Mouse (Mus musculus) intestine, embryonic 16.5 days (tissue): Measurements from ENCODE around the gene Gm9817. TPM values are rescaled to one million over a fixed set of nuclear protein-coding genes. Genes with fewer than 3 reads are reported as not detected.
A peak's percentile ranks its signal among the peaks of the same experiment; 100 is the strongest.
"Not testable (repeated sequence)": the region's sequence is repeated elsewhere in the genome, so short reads cannot be mapped to it uniquely, and the experiment has no call there.

Experiments
- ATAC-seq: fragments of 200-750 bp; cut with Nextera tagmentation; 2 replicates; pipeline ENCODE4 v1.8.0; 2017; ENCODE audit warnings: moderate TSS enrichment, moderate library complexity
- H3K27ac ChIP-seq: fragments of 300-500 bp; sonication (generic); 2 replicates; pipeline ENCODE4 v1.5.1; 2014; ENCODE audit warnings: mild to moderate bottlenecking, low read length
- H3K27me3 ChIP-seq: fragments of 300-500 bp; sonication (generic); replicated peaks from 2 replicates; pipeline ENCODE4 v1.6.1; 2014; ENCODE audit warnings: low read length, control low read depth, mixed read lengths; ENCODE audit not compliant: control insufficient read depth, insufficient read depth
- H3K36me3 ChIP-seq: fragments of 300-500 bp; sonication (generic); 2 replicates; pipeline ENCODE4 v1.6.1; 2014; ENCODE audit warnings: low read length, control low read depth; ENCODE audit not compliant: control insufficient read depth, insufficient read depth
- H3K4me1 ChIP-seq: fragments of 300-500 bp; sonication (generic); 2 replicates; pipeline ENCODE4 v1.6.1; 2014; ENCODE audit warnings: low read length, control low read depth, mixed read lengths; ENCODE audit not compliant: control insufficient read depth, insufficient read depth
- H3K4me2 ChIP-seq: fragments of 300-500 bp; sonication (generic); 2 replicates; pipeline ENCODE4 v1.6.1; 2014; ENCODE audit warnings: low read depth, low read length, control low read depth
- H3K4me3 ChIP-seq: fragments of 300-500 bp; sonication (generic); 2 replicates; pipeline ENCODE4 v1.5.1; 2014; ENCODE audit warnings: mild to moderate bottlenecking, low read length
- H3K9ac ChIP-seq: fragments of 300-500 bp; sonication (generic); 2 replicates; pipeline ENCODE4 v1.6.1; 2014; ENCODE audit warnings: low read depth, low read length
- H3K9me3 ChIP-seq: fragments of 300-500 bp; sonication (generic); 2 replicates; pipeline ENCODE4 v1.6.1; 2016; ENCODE audit warnings: low read length, control low read depth; ENCODE audit not compliant: control insufficient read depth
- WGBS: fragments of 180-500 bp; shearing (Covaris S2); extraction: QIAGEN DNeasy Blood & Tissue Kit; methylation state at CpG from one replicate; pipeline ENCODE4 v1.1.7; 2014; 5-methylcytosine and 5-hydroxymethylcytosine counted together
- polyA plus RNA-seq: library from polyadenylated mRNA; unstranded; fragments of >200 nt; fragmentation: Nextera tagmentation; extraction: Ambion mirVana; gene quantifications from 2 replicates; pipeline ENCODE4 v1.2.1, GENCODE M21; 2015

Gm9817 gene
- not detected in 2 replicates for polyA plus RNA-seq

DNA sequence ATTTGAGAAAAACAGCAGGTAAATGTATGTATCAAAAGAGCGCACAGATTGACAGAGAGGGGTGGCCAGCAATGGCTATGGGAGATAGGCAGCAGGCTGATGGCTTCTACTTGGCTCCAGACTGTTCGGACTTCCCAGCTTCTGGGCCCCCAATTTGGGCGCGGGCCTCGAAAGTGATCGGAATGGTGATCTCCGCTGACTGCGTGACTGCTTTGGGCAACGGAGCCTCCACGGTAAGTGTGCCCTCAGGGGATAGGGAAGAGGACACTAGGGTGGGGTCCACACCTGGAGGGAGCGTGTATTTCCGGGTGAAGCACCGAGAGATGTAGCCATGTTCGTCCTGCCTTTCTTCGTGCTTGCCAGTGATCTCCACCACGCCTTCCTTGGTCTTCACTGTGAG is at the start of gene Gm9817:
Gene Gm9817, plus strand, starts transcription at position 301 of the 400 bp plus-strand sequence.
- H3K36me3 ChIP-seq, H3K27me3 ChIP-seq, ATAC-seq, H3K4me2 ChIP-seq, H3K27ac ChIP-seq, H3K4me3 ChIP-seq, H3K4me1 ChIP-seq, H3K9ac ChIP-seq: not testable (repeated sequence)
- WGBS: 64% methylated on average over 16 of the region's 16 CpGs
- H3K9me3 ChIP-seq: peaks cover 14% of the 10 kb centered on the region

DNA sequence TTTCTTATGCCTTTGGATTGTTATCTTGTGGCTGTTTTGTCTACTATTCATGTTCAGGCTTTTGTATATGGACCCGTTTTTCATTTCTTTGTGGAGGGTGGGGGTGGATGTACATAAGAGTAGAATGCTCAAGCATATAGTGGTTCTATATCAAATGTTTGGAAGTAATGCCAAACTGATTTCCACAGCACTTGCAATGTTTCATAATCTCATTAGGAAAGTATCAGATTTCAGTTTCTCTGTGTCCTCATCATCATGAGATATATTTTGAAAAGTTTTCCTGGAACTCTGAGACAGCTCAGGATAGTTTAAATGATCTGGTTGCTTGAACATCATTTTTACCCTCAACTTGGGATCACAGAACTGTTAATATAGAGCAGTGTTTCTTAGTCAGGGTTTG is 48.7 kb upstream of the Gm9817 start:
- no peaks in the 10 kb centered on the region for H3K9me3 ChIP-seq
- H3K4me3 ChIP-seq: no peak overlapping the region
- H3K27ac ChIP-seq: no peak overlapping the region
- 0 out of 2 replicates have a peak, but pooled peaks cover 2% of the 10 kb centered on the region for H3K4me1 ChIP-seq
- no peaks in the 10 kb centered on the region for H3K36me3 ChIP-seq
- no peak overlapping the region for H3K9ac ChIP-seq
- no peak for ATAC-seq
- no peak overlapping the region for H3K4me2 ChIP-seq
- no peaks in the 10 kb centered on the region for H3K27me3 ChIP-seq
- WGBS: 72% methylated on average over 1 of the region's 1 CpGs

DNA sequence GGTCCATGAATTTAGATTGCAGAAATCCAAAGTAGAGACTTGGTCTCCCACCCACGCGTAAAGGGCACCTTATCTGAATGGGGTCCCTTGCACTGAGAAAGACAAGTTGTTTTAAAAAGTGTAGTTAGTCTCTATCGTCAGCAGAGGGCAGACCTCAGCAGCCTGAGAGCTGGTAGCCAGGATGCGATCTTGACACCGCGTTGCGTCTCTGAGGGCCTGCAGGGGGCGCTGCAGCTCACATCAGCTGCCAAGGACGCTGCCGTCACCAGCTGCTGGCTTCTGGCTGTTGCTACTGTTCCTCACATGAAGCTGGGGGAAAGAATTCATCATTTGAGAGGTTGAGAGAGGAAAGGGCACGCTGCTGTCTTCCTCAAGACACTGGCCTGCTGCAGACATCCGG is 47.7 kb upstream of the Gm9817 start:
- Histone ChIP-seq H3K27me3 (no peaks in the 10 kb centered on the region), H3K4me1 (0 out of 2 replicates have a peak, but pooled peaks cover 2% of the 10 kb centered on the region), H3K9me3 (no peaks in the 10 kb centered on the region), H3K27ac (no peak overlapping the region), H3K36me3 (no peaks in the 10 kb centered on the region), H3K9ac (no peak overlapping the region), H3K4me3 (no peak overlapping the region), H3K4me2 (no peak overlapping the region)
- 9% methylated on average over 12 of the region's 12 CpGs for WGBS
- peak; percentile 70; the same call in 1 of the 2 replicates for ATAC-seq

DNA sequence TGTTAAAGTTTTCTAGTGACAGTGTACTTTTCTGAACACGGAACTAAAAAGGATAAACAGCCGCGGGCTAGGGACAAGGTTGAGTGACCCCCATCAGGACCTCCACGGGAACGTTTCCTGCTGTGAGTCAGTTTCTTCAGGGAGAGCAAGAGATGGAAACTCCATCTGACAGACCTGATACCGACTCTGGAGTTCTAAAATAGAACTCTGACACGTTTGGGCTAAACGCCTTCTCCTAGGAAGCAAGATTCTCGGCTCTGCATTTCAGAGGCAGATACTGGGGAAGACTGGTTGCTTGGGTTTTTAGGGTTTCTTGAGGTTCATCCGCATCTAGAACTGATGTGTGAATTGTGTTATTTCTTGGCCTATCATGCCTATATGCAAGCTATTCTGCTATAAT is 47.2 kb upstream of the Gm9817 start:
- H3K4me1 ChIP-seq: 0 out of 2 replicates have a peak, but pooled peaks cover 2% of the 10 kb centered on the region
- H3K4me3 ChIP-seq: no peak overlapping the region
- 0 out of 2 replicates have a peak overlapping the region, but pooled peaks have one; percentile 30 for H3K27ac ChIP-seq
- H3K27me3 ChIP-seq: no peaks in the 10 kb centered on the region
- no peak overlapping the region for H3K4me2 ChIP-seq
- WGBS: 42% methylated on average over 10 of the region's 10 CpGs
- no peak overlapping the region for H3K9ac ChIP-seq
- no peaks in the 10 kb centered on the region for H3K9me3 ChIP-seq
- no peak for ATAC-seq
- no peaks in the 10 kb centered on the region for H3K36me3 ChIP-seq

DNA sequence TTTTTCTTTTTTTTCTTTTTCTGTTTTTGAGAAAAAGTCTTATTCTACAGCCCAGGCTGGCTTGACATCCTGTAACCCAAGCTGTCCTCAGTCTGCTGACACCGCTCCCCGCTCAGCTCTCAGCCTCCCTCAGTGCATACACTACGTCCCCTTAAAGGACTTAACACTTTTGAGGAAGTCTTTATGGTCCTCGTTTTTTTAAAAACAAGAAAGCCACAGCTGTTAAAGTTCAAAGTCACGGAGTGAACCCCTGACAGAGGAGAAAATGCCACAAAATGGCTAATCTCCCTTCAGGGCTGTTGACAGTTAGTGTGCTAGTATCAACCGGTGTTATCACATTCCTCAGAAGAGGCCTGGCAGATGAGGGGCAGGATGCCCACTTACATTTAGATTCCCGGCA is 46.7 kb upstream of the Gm9817 start:
- H3K9ac ChIP-seq: no peak overlapping the region
- WGBS: 54% methylated on average over 7 of the region's 7 CpGs
- H3K27ac ChIP-seq: no peak overlapping the region
- H3K36me3 ChIP-seq: no peaks in the 10 kb centered on the region
- H3K4me2 ChIP-seq: no peak overlapping the region
- no peaks in the 10 kb centered on the region for H3K9me3 ChIP-seq
- 0 out of 2 replicates have a peak, but pooled peaks cover 2% of the 10 kb centered on the region for H3K4me1 ChIP-seq
- H3K27me3 ChIP-seq: no peaks in the 10 kb centered on the region
- H3K4me3 ChIP-seq: no peak overlapping the region
- ATAC-seq: no peak

DNA sequence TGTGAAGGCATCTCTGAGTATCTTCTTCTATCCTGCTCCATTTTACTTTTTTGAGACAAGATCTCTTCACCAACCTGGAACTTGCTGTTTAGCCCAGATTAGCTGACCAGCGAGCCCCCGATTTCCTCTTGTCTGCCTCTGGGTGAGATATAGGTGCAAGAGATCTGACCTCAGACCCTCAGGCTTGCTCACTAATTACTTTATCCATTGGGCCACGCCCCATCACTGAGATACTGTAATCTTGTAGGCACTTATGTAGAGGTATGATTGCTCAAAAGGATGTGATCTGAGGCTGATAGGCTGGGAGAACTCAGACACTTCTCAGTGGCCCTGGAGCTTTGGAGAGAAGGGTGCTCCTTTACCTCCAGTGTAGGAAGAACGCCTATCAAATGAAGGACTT is 46.0 kb upstream of the Gm9817 start:
- Histone ChIP-seq H3K4me1 (0 out of 2 replicates have a peak, but pooled peaks cover 2% of the 10 kb centered on the region), H3K9ac (no peak overlapping the region), H3K36me3 (no peaks in the 10 kb centered on the region), H3K27me3 (no peaks in the 10 kb centered on the region), H3K9me3 (no peaks in the 10 kb centered on the region), H3K4me2 (no peak overlapping the region), H3K4me3 (no peak overlapping the region), H3K27ac (no peak overlapping the region)
- WGBS: 75% methylated on average over 4 of the region's 4 CpGs
- no peak for ATAC-seq

DNA sequence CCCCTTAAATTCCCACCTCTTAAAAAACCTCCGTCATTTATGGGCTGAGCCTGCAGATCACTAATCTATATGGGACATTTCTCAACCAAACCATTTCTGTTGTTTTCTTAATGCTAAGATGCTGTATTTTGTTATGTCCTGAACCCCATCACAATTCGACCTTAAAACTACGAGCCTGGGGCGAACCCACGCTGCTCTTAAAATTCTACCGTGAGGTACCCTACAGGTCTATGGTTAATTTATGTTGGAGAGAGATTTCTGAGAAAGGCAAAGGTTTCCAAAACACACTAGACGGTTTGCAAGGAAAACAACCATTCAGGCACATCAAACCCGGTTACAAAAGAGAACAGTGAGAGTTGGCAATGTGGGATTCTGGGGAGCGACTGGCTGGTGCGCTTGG is 45.1 kb upstream of the Gm9817 start:
- no peak overlapping the region for H3K9ac ChIP-seq
- H3K4me2 ChIP-seq: no peak overlapping the region
- H3K27me3 ChIP-seq: no peaks in the 10 kb centered on the region
- H3K36me3 ChIP-seq: no peaks in the 10 kb centered on the region
- 91% methylated on average over 10 of the region's 10 CpGs for WGBS
- H3K9me3 ChIP-seq: no peaks in the 10 kb centered on the region
- no peak overlapping the region for H3K4me3 ChIP-seq
- no peak for ATAC-seq
- H3K27ac ChIP-seq: no peak overlapping the region
- H3K4me1 ChIP-seq: 0 out of 2 replicates have a peak, but pooled peaks cover 2% of the 10 kb centered on the region

DNA sequence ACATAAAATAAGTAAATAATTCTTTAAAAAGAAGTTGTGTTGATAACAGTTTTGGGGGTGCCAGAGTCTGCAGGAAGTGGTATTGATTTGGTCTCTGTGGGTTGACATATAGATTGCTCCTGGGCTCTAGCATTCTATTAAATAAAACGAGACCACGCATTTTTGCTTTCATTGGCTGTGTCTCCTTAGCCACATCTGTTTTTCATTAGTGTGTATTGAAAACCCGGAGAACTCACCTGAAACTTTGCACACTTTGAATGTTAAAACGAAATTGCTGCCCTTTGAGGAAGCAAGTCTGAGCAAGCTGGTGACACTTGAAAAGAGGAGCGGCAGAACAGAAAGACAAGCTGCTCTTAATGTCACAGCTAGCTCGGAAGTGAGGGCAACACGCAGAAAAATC is 43.7 kb upstream of the Gm9817 start:
- no peak overlapping the region for H3K4me3 ChIP-seq
- 0 out of 2 replicates have a peak, but pooled peaks cover 2% of the 10 kb centered on the region for H3K4me1 ChIP-seq
- no peak overlapping the region for H3K9ac ChIP-seq
- H3K9me3 ChIP-seq: no peaks in the 10 kb centered on the region
- H3K27me3 ChIP-seq: no peaks in the 10 kb centered on the region
- 81% methylated on average over 7 of the region's 7 CpGs for WGBS
- H3K36me3 ChIP-seq: no peaks in the 10 kb centered on the region
- H3K27ac ChIP-seq: no peak overlapping the region
- no peak for ATAC-seq
- no peak overlapping the region for H3K4me2 ChIP-seq

DNA sequence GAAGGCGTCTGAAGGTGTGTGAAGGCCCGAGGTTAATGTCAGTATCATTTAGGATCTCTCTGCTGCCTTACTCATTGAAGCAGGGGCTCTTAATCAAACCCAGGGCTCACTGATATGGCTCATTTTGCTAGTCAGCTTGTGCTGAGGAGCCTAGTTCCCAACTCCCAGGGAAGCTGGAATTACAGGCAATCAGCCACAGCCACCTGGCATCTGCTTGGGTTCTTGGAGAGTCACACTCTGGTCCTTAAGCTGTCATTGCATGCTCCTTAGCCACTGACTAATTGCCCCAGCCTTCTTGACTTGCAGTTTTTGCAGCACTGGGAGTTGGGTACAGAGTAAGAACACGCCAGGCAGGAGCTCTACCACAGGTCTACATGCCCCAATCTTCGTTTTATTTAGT is 42.1 kb upstream of the Gm9817 start:
- 86% methylated on average over 4 of the region's 4 CpGs for WGBS
- Histone ChIP-seq H3K4me3 (no peak overlapping the region), H3K4me2 (no peak overlapping the region), H3K9ac (no peak overlapping the region), H3K27me3 (no peaks in the 10 kb centered on the region), H3K9me3 (no peaks in the 10 kb centered on the region), H3K36me3 (no peaks in the 10 kb centered on the region), H3K27ac (no peak overlapping the region), H3K4me1 (0 out of 2 replicates have a peak, but pooled peaks cover under 1% of the 10 kb centered on the region)
- ATAC-seq: no peak

DNA sequence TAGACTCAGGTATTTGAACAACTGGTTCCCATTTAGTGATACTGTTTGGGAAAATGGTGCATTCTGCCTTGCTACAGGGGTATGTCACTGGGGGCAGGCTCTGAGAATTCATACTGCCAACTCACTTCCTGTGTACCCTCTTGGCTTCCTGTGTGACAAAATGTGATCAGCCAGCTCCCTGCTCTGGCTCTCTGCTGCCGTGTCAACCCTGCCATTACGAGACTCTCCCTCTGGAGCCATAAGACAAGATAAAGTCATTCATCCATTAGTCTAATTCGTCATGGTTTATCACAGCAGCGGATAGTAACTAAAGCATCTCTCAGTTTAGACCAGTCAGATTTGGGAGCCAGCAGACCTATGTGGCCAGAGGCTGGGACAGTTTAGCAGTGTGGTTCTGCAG is 38.3 kb upstream of the Gm9817 start:
- H3K4me3 ChIP-seq: no peak overlapping the region
- no peaks in the 10 kb centered on the region for H3K4me1 ChIP-seq
- ATAC-seq: no peak
- H3K27me3 ChIP-seq: no peaks in the 10 kb centered on the region
- H3K9me3 ChIP-seq: no peaks in the 10 kb centered on the region
- WGBS: 67% methylated on average over 4 of the region's 4 CpGs
- no peak overlapping the region for H3K9ac ChIP-seq
- H3K27ac ChIP-seq: no peak overlapping the region
- H3K4me2 ChIP-seq: no peak overlapping the region
- no peaks in the 10 kb centered on the region for H3K36me3 ChIP-seq
